Mouse (Mus musculus) ZHBTc4 (cell line): ENCODE results near the gene Rnf26.

Source experiments
- DNase-seq: peaks from one replicate; pipeline ENCODE4 v3.0.0-alpha.2; 2011; ENCODE audit warnings: low read depth, low spot score

Gene Rnf26

GRCm38 (mm10) chr9:44047071-44047470 lies 66.2 kb downstream of the Rnf26 start:
- no peak for DNase-seq

- no peak for DNase-seq
Observed at GRCm38 (mm10) chr9:44046426-44046825, 66.9 kb downstream of the Rnf26 start.

GRCm38 (mm10) chr9:44045884-44046272 lies 67.4 kb downstream of the Rnf26 start:
- no peak for DNase-seq
